Mouse (Mus musculus): Measurements from ENCODE around the gene Arhgap33. TPM values are rescaled to one million over a fixed set of nuclear protein-coding genes. Genes with fewer than 3 reads are reported as not detected.
"Not testable (repeated sequence)": the region's sequence is repeated elsewhere in the genome, so short reads cannot be mapped to it uniquely, and the experiment has no call there.

The Arhgap33 gene
- polyA plus RNA-seq, 1 experiment = 184 TPM

GRCm38 (mm10) chr7:30477415-30478381, 57.2 kb downstream of the Arhgap33 start:
- TF ChIP-seq CTCF (IDR thresholded peaks at IDR 0.05; ENCODE audit: extremely low read depth, insufficient read depth, low read length) (no peak), POLR2A (IDR thresholded peaks at IDR 0.05; ENCODE audit: extremely low read depth, insufficient read depth, low read length) (no peak)
- Histone ChIP-seq H3K27ac (ENCODE audit: insufficient read depth, low read length) (no peak overlapping the region), H3K4me3 (ENCODE audit: insufficient read depth, low read length) (peak overlapping the region; percentile 6), H3K4me1 (ENCODE audit: control insufficient read depth, insufficient read depth, low read length) (no peaks in the 10 kb centered on the region; the same call in 1 of the 2 replicates)

GRCm38 (mm10) chr7:30476136-30476535, 58.7 kb downstream of the Arhgap33 start:
- not testable (repeated sequence) for H3K4me3 ChIP-seq (ENCODE audit: insufficient read depth, low read length); H3K27ac ChIP-seq (ENCODE audit: insufficient read depth, low read length); H3K4me1 ChIP-seq (ENCODE audit: control insufficient read depth, insufficient read depth, low read length)

GRCm38 (mm10) chr7:30474999-30475398, 59.9 kb downstream of the Arhgap33 start:
- Histone ChIP-seq H3K4me3 (ENCODE audit: insufficient read depth, low read length) (no peak overlapping the region), H3K4me1 (ENCODE audit: control insufficient read depth, insufficient read depth, low read length) (no peaks in the 10 kb centered on the region; the same call in 1 of the 2 replicates), H3K27ac (ENCODE audit: insufficient read depth, low read length) (no peak overlapping the region)
- TF ChIP-seq CTCF (IDR thresholded peaks at IDR 0.05; ENCODE audit: extremely low read depth, insufficient read depth, low read length) = no peak
- TF ChIP-seq POLR2A (IDR thresholded peaks at IDR 0.05; ENCODE audit: extremely low read depth, insufficient read depth, low read length) = no peak

GRCm38 (mm10) chr7:30472411-30472810, 62.4 kb downstream of the Arhgap33 start:
- Histone ChIP-seq H3K27ac (ENCODE audit: insufficient read depth, low read length) (no peak overlapping the region), H3K4me3 (ENCODE audit: insufficient read depth, low read length) (no peak overlapping the region), H3K4me1 (ENCODE audit: control insufficient read depth, insufficient read depth, low read length) (no peaks in the 10 kb centered on the region)
- TF ChIP-seq POLR2A (IDR thresholded peaks at IDR 0.05; ENCODE audit: extremely low read depth, insufficient read depth, low read length) (no peak), CTCF (IDR thresholded peaks at IDR 0.05; ENCODE audit: extremely low read depth, insufficient read depth, low read length) (peak; percentile 53)

Other genes starting within 250 kb of the Arhgap33 start
- 439 and 458 TPM in 2 replicates for gene Clip3, start 243.3 kb downstream of the Arhgap33 start, polyA plus RNA-seq (2012; rRNA removed)
- gene Alkbh6, start 226.3 kb downstream of the Arhgap33 start, polyA plus RNA-seq (2012; rRNA removed) = 135 and 141 TPM in 2 replicates
- 23.6 and 24.7 TPM in 2 replicates for gene Syne4, start 220.3 kb downstream of the Arhgap33 start, polyA plus RNA-seq (2012; rRNA removed)
- 0.35 and 0.44 TPM in 2 replicates for gene E130208F15Rik, start 213.3 kb downstream of the Arhgap33 start, polyA plus RNA-seq (2012; rRNA removed)
- 16.9 and 17.4 TPM in 2 replicates for gene Sdhaf1, start 211.2 kb downstream of the Arhgap33 start, polyA plus RNA-seq (2012; rRNA removed)
- gene Lrfn3, start 172.3 kb downstream of the Arhgap33 start, polyA plus RNA-seq (2012; rRNA removed) = 20.8 and 21.3 TPM in 2 replicates
- gene Tyrobp, start 121.3 kb downstream of the Arhgap33 start, polyA plus RNA-seq (2012; rRNA removed) = 78.9 and 79.5 TPM in 2 replicates
- gene Hcst, start 115.2 kb downstream of the Arhgap33 start, polyA plus RNA-seq (2012; rRNA removed) = 1.1 and 1.7 TPM in 2 replicates
- 4.4 and 5.7 TPM in 2 replicates for gene Nfkbid, start 113.3 kb downstream of the Arhgap33 start, polyA plus RNA-seq (2012; rRNA removed)
- gene Aplp1, start 89.5 kb downstream of the Arhgap33 start, polyA plus RNA-seq (2012; rRNA removed) = 1,095 and 1,125 TPM in 2 replicates
- 7.8 and 8.3 TPM in 2 replicates for gene Kirrel2, start 77.4 kb downstream of the Arhgap33 start, polyA plus RNA-seq (2012; rRNA removed)
- gene Nphs1, start 76.7 kb downstream of the Arhgap33 start, polyA plus RNA-seq (2012; rRNA removed) = 1.4 and 1.7 TPM in 2 replicates
- not detected in 2 replicates for gene Prodh2, start 41.4 kb downstream of the Arhgap33 start, polyA plus RNA-seq (2012; rRNA removed)
- 11.0 and 11.3 TPM in 2 replicates for gene Hspb6, start 17.1 kb upstream of the Arhgap33 start, polyA plus RNA-seq (2012; rRNA removed)
- 4.7 and 6.2 TPM in 2 replicates for gene Proser3, start 17.2 kb upstream of the Arhgap33 start, polyA plus RNA-seq (2012; rRNA removed)
- 71.9 and 72.7 TPM in 2 replicates for gene Lin37, start 24.8 kb upstream of the Arhgap33 start, polyA plus RNA-seq (2012; rRNA removed)
- gene U2af1l4, start 28.2 kb upstream of the Arhgap33 start, polyA plus RNA-seq (2012; rRNA removed) = 90.9 and 97.0 TPM in 2 replicates
- gene Gm49396, start 28.3 kb upstream of the Arhgap33 start, polyA plus RNA-seq (2012; rRNA removed) = 4.7 and 5.5 TPM in 2 replicates
- gene Psenen, start 28.6 kb upstream of the Arhgap33 start, polyA plus RNA-seq (2012; rRNA removed) = 127 and 133 TPM in 2 replicates
- 3.4 and 4.4 TPM in 2 replicates for gene Igflr1, start 30.4 kb upstream of the Arhgap33 start, polyA plus RNA-seq (2012; rRNA removed)
- 40.0 and 45.3 TPM in 2 replicates for gene Kmt2b, start 53.7 kb upstream of the Arhgap33 start, polyA plus RNA-seq (2012; rRNA removed)
- gene Zbtb32, start 63.8 kb upstream of the Arhgap33 start, polyA plus RNA-seq (2012; rRNA removed) = 0.08 TPM in 1 of 2 replicates, not detected in the other
- gene Upk1a, start 77.8 kb upstream of the Arhgap33 start, polyA plus RNA-seq (2012; rRNA removed) = 2.0 and 2.1 TPM in 2 replicates
- 1,068 and 1,150 TPM in 2 replicates for gene Cox6b1, start 91.1 kb upstream of the Arhgap33 start, polyA plus RNA-seq (2012; rRNA removed)
- gene Etv2, start 100.8 kb upstream of the Arhgap33 start, polyA plus RNA-seq (2012; rRNA removed) = not detected in 2 replicates
- 59.7 and 60.1 TPM in 2 replicates for gene Rbm42, start 115.3 kb upstream of the Arhgap33 start, polyA plus RNA-seq (2012; rRNA removed)
- 7.6 and 9.4 TPM in 2 replicates for gene Haus5, start 129.9 kb upstream of the Arhgap33 start, polyA plus RNA-seq (2012; rRNA removed)
- gene Pmis2, start 136.5 kb upstream of the Arhgap33 start, polyA plus RNA-seq (2012; rRNA removed) = not detected in 2 replicates
- not detected in 2 replicates for gene 2200002J24Rik, start 163.9 kb upstream of the Arhgap33 start, polyA plus RNA-seq (2012; rRNA removed)
- 0.73 and 1.0 TPM in 2 replicates for gene Atp4a, start 177.1 kb upstream of the Arhgap33 start, polyA plus RNA-seq (2012; rRNA removed)
- 189 and 190 TPM in 2 replicates for gene Tmem147, start 194.5 kb upstream of the Arhgap33 start, polyA plus RNA-seq (2012; rRNA removed)
- not detected in 2 replicates for gene Gapdhs, start 208.6 kb upstream of the Arhgap33 start, polyA plus RNA-seq (2012; rRNA removed)
- gene Sbsn, start 216.4 kb upstream of the Arhgap33 start, polyA plus RNA-seq (2012; rRNA removed) = 8.4 and 8.6 TPM in 2 replicates
- gene Dmkn, start 228.7 kb upstream of the Arhgap33 start, polyA plus RNA-seq (2012; rRNA removed) = 3.3 and 9.6 TPM in 2 replicates